Comparison of ENCODE assay signal across 17 mouse cellular contexts in the genomic region with DNA sequence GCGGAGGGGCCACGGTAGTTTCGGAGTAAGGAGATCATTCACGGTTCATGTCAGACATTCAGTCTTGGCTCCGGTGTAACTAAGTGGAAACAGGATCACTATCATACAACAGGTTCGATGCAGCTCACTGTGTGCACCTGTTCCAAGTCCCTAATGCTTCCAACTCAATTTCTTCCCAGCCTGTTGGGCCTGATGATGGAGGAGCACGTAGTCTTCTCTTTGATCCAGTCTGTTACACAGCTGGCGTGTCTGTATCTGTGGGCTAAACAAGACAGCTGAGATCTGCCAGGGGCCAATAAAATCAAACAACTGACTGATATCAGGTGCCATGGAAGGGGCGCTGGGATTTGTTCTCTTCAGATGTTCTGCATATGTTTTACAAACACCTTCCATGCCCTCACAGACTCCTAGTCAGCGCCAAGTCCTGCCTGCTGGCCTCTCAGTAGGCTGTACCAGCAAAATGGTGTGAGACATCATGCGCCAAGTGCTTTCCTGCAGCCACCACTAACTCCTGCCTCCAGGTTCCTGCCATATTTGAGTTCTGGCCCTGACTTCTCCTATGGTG.
"Had no signal": no experiment of that assay in that cellular context is flagged by ENCODE, and none has a peak within 500 bp of the region (broad histone marks: within the 10 kb centered on the region; RNA-seq: fewer than 3 reads in every experiment).

No protein-coding gene starts in this region.

- H3K27ac ChIP-seq: liver, embryonic 15.5 days; lung, embryonic 15.5 days; midbrain, embryonic 10.5 days; midbrain, embryonic 12.5 days; midbrain, embryonic 15.5 days; neural tube, embryonic 12.5 days; stomach, embryonic 15.5 days; stomach, postnatal 0 days had no signal

- H3K36me3 ChIP-seq: liver, embryonic 15.5 days; lung, embryonic 15.5 days; midbrain, embryonic 10.5 days; midbrain, embryonic 12.5 days; midbrain, embryonic 15.5 days; neural tube, embryonic 12.5 days; stomach, embryonic 15.5 days had no signal

- H3K4me2 ChIP-seq: liver, embryonic 15.5 days; lung, embryonic 15.5 days; midbrain, embryonic 12.5 days; midbrain, embryonic 15.5 days; neural tube, embryonic 12.5 days; stomach, embryonic 15.5 days had no signal

- H3K4me1 ChIP-seq: midbrain, embryonic 10.5 days; midbrain, embryonic 12.5 days; midbrain, embryonic 15.5 days; neural tube, embryonic 12.5 days; stomach, embryonic 15.5 days had no signal

- H3K4me3 ChIP-seq: liver, embryonic 15.5 days; lung, embryonic 15.5 days; midbrain, embryonic 10.5 days; midbrain, embryonic 12.5 days; midbrain, embryonic 15.5 days; neural tube, embryonic 12.5 days; stomach, embryonic 15.5 days had no signal

- H3K27me3 ChIP-seq: liver, embryonic 15.5 days; lung, embryonic 15.5 days; midbrain, embryonic 12.5 days; midbrain, embryonic 15.5 days; neural tube, embryonic 12.5 days; stomach, embryonic 15.5 days had no signal

- ATAC-seq: liver, postnatal 0 days; lung, postnatal 0 days; midbrain, embryonic 15.5 days had no signal

- DNase-seq: liver, postnatal 0 days; lung, adult 2 months; lung, postnatal 14 days; lung, postnatal 4 days; right cerebral cortex, postnatal 14 days; thymus, adult 2 months; thymus, postnatal 25 days; thymus, postnatal 4 days had no signal

- H3K9ac ChIP-seq: liver, embryonic 15.5 days; liver, postnatal 0 days; lung, embryonic 15.5 days; midbrain, embryonic 12.5 days; midbrain, embryonic 15.5 days; neural tube, embryonic 12.5 days; stomach, embryonic 15.5 days had no signal

- H3K9me3 ChIP-seq: liver, embryonic 15.5 days; lung, embryonic 15.5 days; midbrain, embryonic 10.5 days; midbrain, embryonic 12.5 days; midbrain, embryonic 15.5 days; neural tube, embryonic 12.5 days; stomach, embryonic 15.5 days had no signal
